Mouse (Mus musculus): ENCODE data around the gene Sorcs1.

Sorcs1 gene

DNA sequence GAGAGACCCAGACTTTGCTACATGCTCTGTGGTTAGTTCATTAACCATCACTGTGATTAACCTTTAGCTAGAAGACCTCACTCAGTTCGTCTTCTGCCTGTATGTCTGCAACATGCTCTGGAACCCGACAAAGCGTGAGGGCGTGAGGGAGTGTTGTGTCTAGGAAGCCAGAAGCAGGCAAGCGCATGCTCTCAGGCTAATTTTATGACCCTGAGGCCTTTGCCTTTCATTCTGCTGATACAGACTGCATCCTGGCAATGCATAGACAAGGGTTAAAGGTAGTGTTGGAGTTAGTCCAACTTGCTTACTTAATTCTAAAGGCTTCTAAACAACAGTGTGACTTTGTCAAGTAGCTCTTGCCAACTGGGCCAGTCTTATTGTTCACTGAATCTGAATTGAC, 458.0 kb downstream of the Sorcs1 start:
- DNase-seq (ENCODE audit: low read depth, low spot score) = no peak

DNA sequence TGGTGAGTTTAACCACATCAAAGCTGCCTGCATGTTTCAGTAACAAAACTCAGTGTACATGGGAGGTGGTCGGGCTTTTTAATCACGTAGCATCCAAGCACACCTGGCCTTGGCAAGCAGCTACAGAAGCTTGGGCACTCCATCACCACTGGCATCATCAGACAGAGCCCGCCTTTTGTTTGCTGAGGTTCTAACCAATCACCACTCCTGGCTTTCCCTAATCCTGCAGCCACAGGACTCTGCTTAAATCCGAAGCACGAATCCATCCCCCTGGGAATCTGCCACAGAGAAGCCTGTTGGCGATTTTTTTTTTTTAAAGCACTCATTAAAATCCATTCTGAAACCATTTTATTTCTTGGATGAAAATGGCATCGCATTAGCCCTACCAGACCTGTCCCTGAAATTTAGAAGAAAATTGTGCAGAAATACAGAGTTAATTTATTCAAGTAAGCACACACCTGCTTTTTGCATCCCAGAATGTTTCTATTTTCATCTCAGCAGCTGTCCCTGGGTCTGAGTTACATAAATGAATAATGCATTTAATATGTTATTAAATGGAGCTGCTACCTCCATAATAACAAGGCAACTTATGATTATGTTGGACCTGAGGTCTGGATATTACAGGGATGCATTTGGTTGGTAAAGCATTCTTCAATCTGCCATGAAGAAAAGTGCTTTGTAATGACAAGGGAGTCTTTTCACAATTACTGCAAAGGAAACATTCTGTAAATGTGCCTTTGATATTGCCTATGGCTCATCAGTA, 463.8 kb downstream of the Sorcs1 start:
- DNase-seq (ENCODE audit: low read depth, low spot score) = no peak

DNA sequence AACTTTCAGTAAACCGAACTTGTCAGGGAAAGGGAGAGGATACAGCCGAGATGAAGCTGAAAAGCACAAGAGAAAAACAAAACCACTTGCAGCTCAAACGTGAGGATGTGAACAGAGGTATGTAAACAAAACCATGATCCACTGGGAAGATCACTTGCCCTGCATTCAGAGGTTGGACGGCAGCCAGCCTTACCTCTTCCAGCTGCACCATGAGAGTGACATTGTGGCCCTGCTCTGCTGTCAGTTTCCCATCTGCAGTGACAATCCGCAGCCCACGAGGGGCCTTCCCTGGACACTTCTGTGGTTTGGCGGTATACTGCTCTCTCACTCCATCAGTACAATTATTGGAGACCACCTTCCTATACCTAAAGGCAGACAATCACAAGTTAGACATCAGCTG, 468.0 kb downstream of the Sorcs1 start:
- no peak for DNase-seq (ENCODE audit: low read depth, low spot score)

DNA sequence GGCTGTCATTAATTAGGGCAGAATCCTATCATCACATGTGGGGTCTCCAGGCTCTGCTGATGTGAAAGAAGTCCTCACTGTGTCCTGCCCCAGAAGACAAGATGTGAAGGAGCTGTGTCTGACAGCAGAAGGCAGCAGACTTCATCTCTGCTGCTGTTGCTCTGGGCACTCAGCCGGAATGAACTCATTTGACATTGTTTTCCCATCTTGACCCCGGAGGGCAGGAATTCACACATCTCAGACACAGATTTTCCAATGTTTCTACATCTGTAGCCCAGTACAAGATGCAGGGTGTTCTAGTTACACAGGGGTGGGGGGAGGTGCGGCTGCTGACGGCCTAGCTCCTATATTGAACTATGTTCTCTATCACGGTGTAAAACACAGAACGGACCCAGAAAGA, 474.1 kb downstream of the Sorcs1 start:
- DNase-seq (ENCODE audit: low read depth, low spot score) = no peak

DNA sequence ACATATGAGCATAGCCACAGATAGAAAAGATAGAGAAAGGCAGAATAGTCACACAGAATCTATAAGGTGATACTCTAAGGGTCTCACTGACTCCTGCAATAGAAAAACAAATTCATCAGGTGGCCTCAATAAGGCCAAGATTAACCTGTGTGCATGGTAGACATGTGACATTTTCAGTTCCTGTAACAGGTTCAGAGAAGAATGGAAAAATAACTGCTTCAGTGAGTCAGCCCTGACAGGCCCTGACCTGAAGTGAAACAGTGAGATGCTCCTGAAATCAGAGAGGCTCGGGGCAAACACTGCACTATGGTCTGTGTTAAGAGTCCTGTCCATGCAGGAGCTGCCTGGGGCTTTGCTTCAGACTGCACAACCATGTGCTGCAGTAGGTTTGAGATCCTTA, 481.9 kb downstream of the Sorcs1 start:
- DNase-seq (ENCODE audit: low read depth, low spot score) = no peak

DNA sequence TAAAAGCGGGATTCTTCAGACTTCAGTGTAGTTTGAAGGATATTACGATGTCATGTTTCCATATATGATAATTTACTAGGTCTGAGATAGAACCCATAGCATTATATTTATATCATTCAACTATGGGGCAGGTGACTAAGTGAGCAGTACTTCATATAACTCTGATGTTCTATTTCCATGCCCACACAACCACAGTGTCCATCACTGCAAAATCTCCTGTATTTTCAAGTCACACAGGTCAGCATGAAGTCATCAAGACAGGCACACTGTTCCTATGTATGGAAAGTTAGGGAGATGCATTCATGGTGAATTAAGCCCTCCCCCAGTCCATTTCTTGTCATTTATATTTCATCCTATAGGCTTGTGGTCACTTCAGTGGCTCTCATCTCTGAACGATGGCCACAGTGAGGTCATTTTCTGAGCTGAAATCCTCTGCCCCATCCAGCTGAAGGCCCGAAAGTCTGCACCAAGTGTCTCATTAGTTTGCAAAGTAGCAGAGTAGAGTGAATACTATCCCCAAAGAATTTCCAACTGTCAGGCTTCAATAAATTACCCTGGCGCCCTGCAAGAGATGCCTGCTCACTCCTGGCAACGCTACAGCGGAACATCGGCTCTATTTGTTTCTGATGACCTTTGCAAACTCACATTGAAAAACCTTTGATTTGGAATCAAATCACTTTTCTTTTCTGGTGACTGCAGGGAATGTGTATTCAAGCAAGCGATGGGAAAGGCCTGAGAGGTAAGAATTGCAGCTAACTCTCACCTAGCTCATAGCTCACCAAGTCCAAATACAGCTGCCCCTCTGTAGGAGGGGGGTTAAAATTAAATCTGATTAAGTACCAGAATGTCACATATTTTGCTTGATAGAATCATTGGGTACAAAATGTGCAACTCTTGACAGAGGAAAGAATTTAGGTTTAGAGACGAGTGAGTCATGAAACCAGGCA, 492.4 kb downstream of the Sorcs1 start:
- no peak for DNase-seq (ENCODE audit: low read depth, low spot score)

DNA sequence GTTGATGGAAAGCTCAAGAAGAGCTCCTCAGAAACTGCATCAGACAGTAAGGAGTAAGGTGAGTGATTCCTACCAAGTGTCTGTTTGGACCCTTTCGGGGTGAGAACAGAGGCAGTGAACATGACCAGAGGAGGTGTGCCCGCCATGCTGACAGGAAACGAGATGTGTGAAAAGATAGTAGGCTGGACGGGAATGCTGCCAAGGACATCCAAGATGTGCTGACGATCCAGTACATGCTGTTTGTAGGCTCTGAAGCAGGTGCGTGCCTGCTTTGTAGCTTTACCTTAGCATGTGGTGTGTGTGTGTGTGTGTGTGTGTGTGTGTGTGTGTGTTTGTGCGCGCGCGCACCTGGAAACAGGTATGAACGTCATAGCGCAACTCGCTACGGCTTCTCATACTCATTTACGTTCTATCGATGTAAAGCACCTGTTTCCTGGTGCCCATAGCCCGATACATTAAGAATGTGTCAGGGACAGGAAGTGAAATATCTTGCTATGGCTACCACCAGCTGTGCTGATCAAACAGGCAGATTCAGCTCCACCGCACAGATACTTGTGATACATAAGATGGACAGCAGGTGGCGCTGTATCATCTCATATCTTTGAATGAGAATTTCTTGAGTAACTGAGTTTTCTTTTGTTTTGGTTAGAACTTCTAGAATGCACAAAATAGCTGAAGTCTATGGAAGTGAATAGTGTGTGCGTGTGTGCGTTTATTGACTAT, 493.4 kb downstream of the Sorcs1 start:
- peak; percentile 71 for DNase-seq (ENCODE audit: low read depth, low spot score)

DNA sequence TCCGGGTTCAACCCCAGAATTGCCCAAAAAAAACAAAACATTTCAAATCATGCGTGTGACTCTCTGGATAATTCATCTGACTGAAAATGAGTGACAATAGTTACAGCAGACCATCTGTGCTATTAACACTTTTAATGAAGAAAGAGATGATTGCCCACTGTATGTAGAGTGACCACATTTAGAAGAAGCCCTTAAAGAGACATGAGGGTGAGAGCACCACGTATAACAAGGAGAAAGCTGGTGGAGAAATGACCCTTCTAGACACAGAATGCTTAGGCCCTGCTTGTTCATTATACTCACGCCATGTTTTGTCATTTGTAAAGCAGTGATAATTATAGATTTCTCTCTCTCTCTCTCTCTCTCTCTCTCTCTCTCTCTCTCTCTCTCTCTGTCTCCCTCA, 499.6 kb downstream of the Sorcs1 start:
- DNase-seq (ENCODE audit: low read depth, low spot score) = no peak

DNA sequence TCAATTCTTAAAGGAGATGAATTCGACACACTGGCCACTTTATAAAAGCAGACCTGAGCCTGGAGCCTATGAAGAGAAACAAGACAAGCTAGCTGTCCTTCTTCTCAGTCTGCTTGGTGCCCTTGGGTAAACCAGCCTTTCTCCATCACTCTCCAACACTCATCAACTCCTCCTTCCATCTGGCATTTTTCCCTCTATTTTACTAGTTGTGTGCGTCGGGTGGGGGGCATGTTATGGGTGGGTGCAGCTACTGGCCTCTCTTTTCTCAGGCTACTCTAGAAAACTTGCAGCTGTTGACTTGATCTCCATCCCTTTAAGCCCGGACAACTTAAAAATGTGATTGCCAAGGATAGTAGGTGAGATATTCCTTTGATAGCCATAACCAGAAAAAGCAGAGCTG, 500.3 kb downstream of the Sorcs1 start:
- no peak for DNase-seq (ENCODE audit: low read depth, low spot score)

DNA sequence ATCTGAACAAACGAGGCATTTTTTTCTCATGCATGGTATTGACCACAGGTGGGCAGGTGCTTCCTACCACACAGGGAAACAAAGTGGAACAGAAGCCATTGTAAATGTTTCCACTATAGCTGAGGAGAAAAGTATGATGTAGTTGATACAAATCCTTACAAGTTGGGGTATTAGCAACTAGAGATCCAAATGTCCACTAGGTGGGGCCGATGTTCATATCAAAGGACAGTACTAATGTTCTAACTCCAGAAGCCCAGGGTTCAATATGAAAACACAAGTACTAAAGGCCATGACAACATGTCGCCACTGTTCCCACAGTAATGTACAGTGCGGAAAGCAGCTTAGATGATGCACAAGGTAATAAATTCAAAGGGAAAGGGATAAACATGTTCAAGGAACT, 506.6 kb downstream of the Sorcs1 start:
- peak; percentile 19 for DNase-seq (ENCODE audit: low read depth, low spot score)

DNA sequence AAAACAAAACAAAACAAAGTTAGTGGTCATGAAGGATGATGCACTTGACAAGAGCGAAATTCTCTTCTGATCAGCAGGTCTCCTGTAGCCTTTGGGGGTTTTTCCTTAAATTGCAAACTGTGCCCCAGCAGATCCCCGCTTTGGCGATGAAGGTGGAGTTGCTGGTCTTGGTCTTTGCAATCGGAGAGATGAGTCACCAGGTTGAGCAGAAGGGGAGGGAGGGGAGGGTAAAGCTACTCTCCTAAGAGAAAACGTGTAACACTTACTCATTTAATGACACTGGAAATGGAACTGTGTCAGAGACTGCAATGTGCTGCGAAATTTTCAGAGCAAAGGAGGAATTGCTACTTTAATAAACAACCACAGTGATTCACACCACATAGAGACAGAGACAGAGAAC, 527.3 kb downstream of the Sorcs1 start:
- DNase-seq (ENCODE audit: low read depth, low spot score) = no peak

DNA sequence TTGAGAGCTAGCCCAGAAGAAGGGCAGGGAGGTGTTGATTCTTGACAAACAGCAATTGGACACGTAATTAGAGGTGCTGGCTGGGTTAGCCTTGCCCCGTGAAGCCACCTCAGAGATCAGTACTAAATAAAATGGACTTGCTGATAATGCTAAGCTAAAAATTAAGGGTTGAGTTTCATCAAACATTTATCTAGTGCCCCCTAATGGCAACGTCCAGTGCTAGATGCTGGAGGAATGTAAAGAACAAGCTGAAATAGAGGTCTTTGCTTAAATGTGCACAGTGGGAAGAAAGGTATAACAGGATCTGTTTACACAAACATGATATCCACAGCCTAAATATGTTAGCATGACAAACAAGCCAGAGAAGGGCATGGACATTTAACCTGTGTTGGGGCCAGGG, 532.5 kb downstream of the Sorcs1 start:
- peak; percentile 11 for DNase-seq (ENCODE audit: low read depth, low spot score)

DNA sequence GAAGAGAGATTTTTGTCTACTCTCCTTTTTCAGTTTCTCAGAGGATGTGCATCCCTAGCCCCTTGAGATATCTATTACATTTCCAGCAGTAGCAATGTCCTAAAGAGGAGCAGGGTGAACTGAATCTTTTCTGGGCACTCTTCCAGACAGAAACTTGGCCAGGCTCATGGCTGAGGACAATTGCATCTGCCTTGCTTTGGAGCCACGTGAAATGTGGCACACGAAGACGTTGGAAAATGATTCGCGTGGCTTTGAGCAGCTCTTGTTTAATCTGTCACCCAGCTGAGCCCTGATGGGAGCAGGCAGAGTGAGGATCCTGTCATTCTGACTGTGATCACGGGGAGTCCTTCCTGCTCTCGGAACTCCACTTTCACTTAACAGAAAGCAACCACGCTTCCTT, 536.6 kb downstream of the Sorcs1 start:
- DNase-seq (ENCODE audit: low read depth, low spot score) = no peak

DNA sequence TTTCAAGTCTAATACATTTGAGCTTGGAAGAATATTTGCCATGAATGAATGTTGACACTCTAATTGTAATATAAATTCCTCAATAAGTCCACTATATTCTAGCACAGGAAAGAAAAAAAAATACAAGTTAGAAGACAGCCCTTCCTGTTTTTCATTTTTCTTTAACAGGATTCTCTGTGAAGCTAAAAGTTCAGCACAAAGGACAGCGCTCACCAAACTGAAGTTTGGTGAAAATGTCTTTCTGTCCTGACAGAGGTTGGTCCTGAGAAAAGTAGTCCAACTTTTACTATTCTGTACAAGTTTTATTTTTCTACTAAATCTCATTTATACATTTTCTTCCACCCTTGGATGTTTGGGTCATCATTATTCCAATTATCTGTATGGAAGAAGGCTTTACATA, 543.8 kb downstream of the Sorcs1 start:
- peak; percentile 6 for DNase-seq (ENCODE audit: low read depth, low spot score)

DNA sequence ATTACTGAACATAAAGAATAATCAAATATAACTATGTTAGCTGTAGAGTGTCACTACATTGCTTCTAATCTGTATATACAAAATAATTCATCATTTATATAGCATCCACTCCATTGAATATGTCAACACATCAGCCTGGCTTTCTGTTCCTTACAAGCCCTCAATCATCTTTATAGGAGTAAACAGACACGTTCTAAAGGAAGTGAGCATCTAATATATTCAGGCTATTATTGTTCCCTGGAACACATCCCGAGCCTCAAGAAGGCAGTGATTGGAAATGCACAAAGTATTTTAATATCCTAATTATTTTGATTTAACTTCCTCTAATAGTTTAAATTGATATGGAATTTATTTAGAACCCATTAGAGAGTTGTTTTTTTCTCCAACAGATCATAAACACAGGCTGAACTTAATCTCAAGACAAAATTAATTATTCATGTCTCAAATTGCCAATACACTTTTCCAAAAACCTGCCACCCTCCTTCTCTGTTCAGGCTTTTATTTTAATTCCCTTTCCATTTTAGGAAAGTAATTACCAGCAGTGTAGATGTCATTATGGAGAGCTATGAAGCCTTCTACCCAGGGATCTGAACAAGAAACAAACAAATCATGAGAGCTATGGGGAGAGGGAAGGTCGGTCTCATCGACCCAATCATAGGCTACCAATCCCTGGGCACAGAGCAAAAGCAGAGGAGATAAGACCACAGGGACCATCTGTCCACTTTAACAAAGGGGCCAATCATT, 572.4 kb downstream of the Sorcs1 start:
- no peak for DNase-seq (ENCODE audit: low read depth, low spot score)
